In the genomic region with DNA sequence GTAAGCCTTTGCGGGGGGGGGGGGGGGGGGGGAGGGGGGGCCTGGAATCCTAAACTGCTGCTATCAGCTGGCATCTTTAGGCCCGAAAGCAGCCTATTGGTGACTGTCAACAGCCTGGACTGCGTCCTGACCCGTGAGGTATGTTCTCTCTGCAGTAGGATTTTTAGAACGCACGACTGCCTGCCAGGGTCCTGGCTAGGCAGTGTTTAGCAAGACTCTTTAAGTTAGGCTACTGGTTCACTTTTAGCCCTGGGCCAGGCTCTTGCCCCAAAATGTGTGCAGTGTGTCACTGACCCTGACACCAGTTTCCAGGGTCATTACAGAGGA, we compare ENCODE assay signal across 10 mouse cellular contexts. TPM values are rescaled to one million over a fixed set of nuclear protein-coding genes. Genes with fewer than 3 reads are reported as not detected.
DNase-seq lines count a peak whose midpoint lies in the region; ATAC-seq lines count a peak whose summit lies in the region.
"Had no signal": no experiment of that assay in that cellular context is flagged by ENCODE, and none has a peak within 500 bp of the region (broad histone marks: within the 10 kb centered on the region; RNA-seq: fewer than 3 reads in every experiment).

No protein-coding gene starts in this region.

- no peaks in the 10 kb centered on the region for H3K9me3 ChIP-seq in heart, embryonic 16.5 days (replicated peaks; ENCODE audit: control insufficient read depth, low read length)
- no peaks in the 10 kb centered on the region for H3K9me3 ChIP-seq in hindbrain, embryonic 15.5 days
- no peaks in the 10 kb centered on the region for H3K9me3 ChIP-seq in midbrain, embryonic 15.5 days

- H3K4me3 ChIP-seq in heart, embryonic 16.5 days (ENCODE audit: low read length): peak overlapping the region; percentile 58
- H3K4me3 ChIP-seq in hindbrain, embryonic 15.5 days: peak overlapping the region; percentile 47; the same call in 1 of the 2 replicates
- H3K4me3 ChIP-seq in midbrain, embryonic 15.5 days: peak overlapping the region; percentile 52; the same call in 1 of the 2 replicates

- H3K4me1 ChIP-seq in heart, embryonic 16.5 days (ENCODE audit: control insufficient read depth, insufficient read depth, low read length): peaks cover 12% of the 10 kb centered on the region
- H3K4me1 ChIP-seq in hindbrain, embryonic 15.5 days (replicated peaks): peaks cover 19% of the 10 kb centered on the region
- peaks cover 15% of the 10 kb centered on the region for H3K4me1 ChIP-seq in midbrain, embryonic 15.5 days

- no peaks in the 10 kb centered on the region for H3K27me3 ChIP-seq in heart, embryonic 16.5 days (ENCODE audit: control insufficient read depth, insufficient read depth, low read length)
- no peaks in the 10 kb centered on the region for H3K27me3 ChIP-seq in hindbrain, embryonic 15.5 days
- no peaks in the 10 kb centered on the region for H3K27me3 ChIP-seq in midbrain, embryonic 15.5 days (replicated peaks)

- peak overlapping the region; percentile 82 for H3K9ac ChIP-seq in heart, embryonic 16.5 days (ENCODE audit: low read length)
- no peak overlapping the region for H3K9ac ChIP-seq in hindbrain, embryonic 15.5 days
- H3K9ac ChIP-seq in midbrain, embryonic 15.5 days: peak overlapping the region; percentile 59; the same call in 1 of the 2 replicates

- H3K36me3 ChIP-seq in heart, embryonic 16.5 days (ENCODE audit: control insufficient read depth, insufficient read depth): peaks cover 12% of the 10 kb centered on the region
- no peaks in the 10 kb centered on the region for H3K36me3 ChIP-seq in hindbrain, embryonic 15.5 days
- H3K36me3 ChIP-seq in midbrain, embryonic 15.5 days (replicated peaks): no peaks in the 10 kb centered on the region
- H3K36me3 ChIP-seq: G1E had no signal

- H3K4me2 ChIP-seq in heart, embryonic 16.5 days (ENCODE audit: low read depth, low read length): peak overlapping the region; percentile 84
- H3K4me2 ChIP-seq in hindbrain, embryonic 15.5 days: peak overlapping the region; percentile 87
- H3K4me2 ChIP-seq in midbrain, embryonic 15.5 days: peak overlapping the region; percentile 92

- H3K27ac ChIP-seq in heart, embryonic 16.5 days (ENCODE audit: low read length): peak overlapping the region; percentile 83
- no peak overlapping the region for H3K27ac ChIP-seq in hindbrain, embryonic 15.5 days (replicated peaks)
- 0 out of 2 replicates have a peak overlapping the region, but pooled peaks have one; percentile 52 for H3K27ac ChIP-seq in midbrain, embryonic 15.5 days

- no peak for DNase-seq in heart, adult 11 months
- peak; percentile 60 for DNase-seq in embryo, embryonic 10.5 days (ENCODE audit: low spot score)
- no peak for DNase-seq in ovary, postnatal 10 days (ENCODE audit: low spot score)
- DNase-seq in frontal cortex, postnatal 25 days (ENCODE audit: low spot score in 2 of 2): no peak
- DNase-seq in layer of hippocampus, postnatal 25 days (ENCODE audit: extremely low spot score in 1 of 2, low spot score in 1 of 2): no peak
- DNase-seq: right cerebral cortex, postnatal 25 days had no signal

- 34% methylated on average over 5 of the region's 6 CpGs for WGBS in heart, embryonic 16.5 days
- 44% methylated on average over 5 of the region's 6 CpGs for WGBS in hindbrain, embryonic 15.5 days
- WGBS in midbrain, embryonic 15.5 days: 33% methylated on average over 5 of the region's 6 CpGs

- peak; percentile 37; the same call in 1 of the 2 replicates for ATAC-seq in heart, embryonic 16.5 days (replicated peaks; ENCODE audit: extremely low read depth, insufficient read depth, low FRiP score)
- 0 out of 2 replicates have a peak, but pooled peaks have one; percentile 34 for ATAC-seq in hindbrain, embryonic 15.5 days (ENCODE audit: low FRiP score, low read depth)
- peak; percentile 39; the same call in 1 of the 2 replicates for ATAC-seq in midbrain, embryonic 15.5 days (replicated peaks)

RNA-seq across cellular contexts. Expression of a gene that starts 0.3 kb away (rescaled TPM):
- polyA plus RNA-seq in heart, embryonic 16.5 days (2015; fragmentation: Nextera tagmentation; extraction: Ambion mirVana): 83.0 and 83.5 TPM in 2 replicates
- 21.9 and 24.9 TPM in 2 replicates for polyA plus RNA-seq in hindbrain, embryonic 15.5 days (2015; fragmentation: Nextera tagmentation; extraction: Ambion mirVana)
- polyA plus RNA-seq in midbrain, embryonic 15.5 days (2015; fragmentation: Nextera tagmentation; extraction: Ambion mirVana): 24.0 and 25.3 TPM in 2 replicates
- total RNA-seq in layer of hippocampus, postnatal 25 days (2021): 10 to 100 TPM; 10.3 to 11.2 TPM
- total RNA-seq: G1E had no signal
- polyA plus RNA-seq: G1E had no signal

RNA-seq across cellular contexts. Expression of a gene that starts 29.8 kb away (rescaled TPM):
- polyA plus RNA-seq in heart, embryonic 16.5 days (2015; fragmentation: Nextera tagmentation; extraction: Ambion mirVana): 7.4 and 7.5 TPM in 2 replicates
- 2.6 and 2.8 TPM in 2 replicates for polyA plus RNA-seq in hindbrain, embryonic 15.5 days (2015; fragmentation: Nextera tagmentation; extraction: Ambion mirVana)
- 2.3 and 2.7 TPM in 2 replicates for polyA plus RNA-seq in midbrain, embryonic 15.5 days (2015; fragmentation: Nextera tagmentation; extraction: Ambion mirVana)
- 1 to 10 TPM; 6.6 to 6.8 TPM for total RNA-seq in layer of hippocampus, postnatal 25 days (2021)
- total RNA-seq: G1E had no signal
- polyA plus RNA-seq: G1E had no signal

RNA-seq across cellular contexts. Expression of a gene that starts 48.5 kb away (rescaled TPM):
- polyA plus RNA-seq in heart, embryonic 16.5 days (2015; fragmentation: Nextera tagmentation; extraction: Ambion mirVana): not detected in 2 replicates
- not detected in 2 replicates for polyA plus RNA-seq in hindbrain, embryonic 15.5 days (2015; fragmentation: Nextera tagmentation; extraction: Ambion mirVana)
- not detected in 2 replicates for polyA plus RNA-seq in midbrain, embryonic 15.5 days (2015; fragmentation: Nextera tagmentation; extraction: Ambion mirVana)
- not detected for total RNA-seq in layer of hippocampus, postnatal 25 days (2021)
- total RNA-seq: G1E had no signal
- polyA plus RNA-seq: G1E had no signal
